Mouse (Mus musculus) bone marrow, adult 2 months (tissue): ENCODE data around the gene Syce2.

Experiments
- CTCF ChIP-seq: fragments of 200-500 bp; IDR thresholded peaks from 2 replicates; pipeline ENCODE4 v1.5.1; 2011; ENCODE audit warnings: low read length, control low read depth; ENCODE audit not compliant: control insufficient read depth, insufficient read depth
- POLR2A ChIP-seq: fragments of 200-500 bp; IDR thresholded peaks from 2 replicates; pipeline ENCODE4 v1.6.1; 2011; ENCODE audit warnings: low read depth, mild to moderate bottlenecking, control low read depth, low read length, borderline replicate concordance; ENCODE audit not compliant: control insufficient read depth

DNA sequence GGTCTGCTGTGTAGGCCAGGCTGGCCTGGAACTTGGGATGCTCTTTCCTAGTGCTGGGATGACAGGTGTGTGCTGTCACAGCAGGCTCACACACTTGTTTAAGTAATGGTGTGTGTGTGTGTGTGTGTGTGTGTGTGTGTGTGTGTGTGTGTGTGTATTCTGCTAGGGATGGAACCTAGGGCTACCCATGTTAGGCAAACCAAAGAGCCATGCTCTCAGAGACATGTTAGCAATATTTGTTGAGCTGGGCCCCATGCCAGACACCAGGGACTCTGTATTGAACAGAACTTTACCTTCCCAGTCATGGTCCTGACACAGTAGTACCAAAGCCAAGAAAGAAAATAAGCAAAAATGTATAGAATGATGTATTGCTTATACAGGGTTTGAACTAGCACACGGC, 55.6 kb downstream of the Syce2 start:
- TF ChIP-seq CTCF (no peak), POLR2A (no peak)
